Mouse (Mus musculus) olfactory bulb, adult 2 months (tissue): Measurements from ENCODE around the gene Lyrm9.

Source experiments
- CTCF ChIP-seq: fragments of 200-500 bp; IDR thresholded peaks from 2 replicates; pipeline ENCODE4 v1.5.1; 2012; ENCODE audit warnings: low read depth, mild to moderate bottlenecking, low read length, moderate library complexity; ENCODE audit not compliant: insufficient read depth
- POLR2A ChIP-seq: fragments of 200-500 bp; IDR thresholded peaks from 2 replicates; pipeline ENCODE4 v1.6.1; 2012; ENCODE audit warnings: mild to moderate bottlenecking, low read depth, low read length, moderate library complexity; ENCODE audit not compliant: insufficient read depth

GRCm38 (mm10) chr11:78807341-78808108 is 18.9 kb upstream of the Lyrm9 start:
- TF ChIP-seq CTCF, result no peak
- TF ChIP-seq POLR2A, result no peak
